Mouse (Mus musculus): ENCODE data around the gene Pinlyp. TPM values are rescaled to one million over a fixed set of nuclear protein-coding genes. Genes with fewer than 3 reads are reported as not detected.

The Pinlyp gene
- total RNA-seq (2015) (not detected in 2 replicates), total RNA-seq (2017) (not detected in 2 replicates)

DNA sequence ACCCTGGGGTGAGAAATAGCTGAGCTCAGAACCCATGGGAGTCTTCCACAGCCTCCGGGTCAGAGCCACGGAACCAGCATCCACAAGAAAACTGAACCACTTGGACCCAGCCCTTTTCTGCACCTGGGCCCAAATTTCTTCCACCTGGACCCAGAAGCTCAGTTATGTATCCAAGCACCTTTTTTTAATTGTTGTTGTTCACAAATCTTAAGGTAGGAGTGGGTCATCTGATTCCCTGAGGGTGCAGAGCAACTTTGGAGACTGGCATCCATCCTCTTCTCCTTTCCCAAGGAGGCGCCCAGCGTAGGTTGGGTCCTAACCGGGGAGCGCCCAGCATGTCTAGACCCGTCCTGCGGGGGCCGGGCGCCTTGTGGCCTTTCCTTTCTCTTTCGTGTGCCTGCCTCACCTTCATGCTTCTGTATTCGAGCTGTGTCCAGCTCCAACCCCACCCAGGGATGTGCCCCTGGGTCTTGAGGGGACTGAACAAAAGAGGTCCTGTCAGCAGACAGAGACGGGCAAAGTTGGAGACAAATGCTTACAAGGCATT lies at the start of gene Pinlyp, which contains the start of gene Xrcc1:
Gene Pinlyp, minus strand, starts transcription at position 51 of the 547 bp plus-strand sequence.
Gene Xrcc1, plus strand, starts transcription at position 222 of the 547 bp plus-strand sequence.
- ATAC-seq (replicated peaks; ENCODE audit: poor library complexity), result 0 out of 2 replicates have a peak, but pooled peaks have one; percentile 1

DNA sequence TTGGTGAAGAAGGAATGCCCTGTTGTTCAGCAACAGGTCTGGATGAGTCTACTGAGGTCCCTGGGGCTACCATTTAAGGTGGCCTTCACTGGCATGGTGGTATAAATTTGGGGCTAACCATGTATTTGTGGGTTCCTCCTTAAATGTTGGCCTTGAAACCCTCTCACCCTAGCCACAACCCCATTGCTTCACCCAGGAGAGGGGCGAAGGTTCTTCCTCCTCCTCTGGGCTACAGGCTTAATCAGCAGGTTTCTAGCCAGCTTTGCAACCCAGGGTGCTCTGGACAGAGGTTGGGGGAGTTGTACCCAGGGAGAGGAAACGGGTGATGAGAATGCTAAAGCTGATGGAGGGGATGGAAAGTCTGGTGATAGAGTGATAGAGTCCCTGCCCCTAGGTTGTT lies 49.5 kb upstream of the Pinlyp start:
- ATAC-seq (replicated peaks; ENCODE audit: poor library complexity), result peak; percentile 61

- no peak for ATAC-seq (replicated peaks; ENCODE audit: poor library complexity)
These were observed 48.4 kb upstream of the Pinlyp start for GRCm38 (mm10) chr7:24594309-24594803.

DNA sequence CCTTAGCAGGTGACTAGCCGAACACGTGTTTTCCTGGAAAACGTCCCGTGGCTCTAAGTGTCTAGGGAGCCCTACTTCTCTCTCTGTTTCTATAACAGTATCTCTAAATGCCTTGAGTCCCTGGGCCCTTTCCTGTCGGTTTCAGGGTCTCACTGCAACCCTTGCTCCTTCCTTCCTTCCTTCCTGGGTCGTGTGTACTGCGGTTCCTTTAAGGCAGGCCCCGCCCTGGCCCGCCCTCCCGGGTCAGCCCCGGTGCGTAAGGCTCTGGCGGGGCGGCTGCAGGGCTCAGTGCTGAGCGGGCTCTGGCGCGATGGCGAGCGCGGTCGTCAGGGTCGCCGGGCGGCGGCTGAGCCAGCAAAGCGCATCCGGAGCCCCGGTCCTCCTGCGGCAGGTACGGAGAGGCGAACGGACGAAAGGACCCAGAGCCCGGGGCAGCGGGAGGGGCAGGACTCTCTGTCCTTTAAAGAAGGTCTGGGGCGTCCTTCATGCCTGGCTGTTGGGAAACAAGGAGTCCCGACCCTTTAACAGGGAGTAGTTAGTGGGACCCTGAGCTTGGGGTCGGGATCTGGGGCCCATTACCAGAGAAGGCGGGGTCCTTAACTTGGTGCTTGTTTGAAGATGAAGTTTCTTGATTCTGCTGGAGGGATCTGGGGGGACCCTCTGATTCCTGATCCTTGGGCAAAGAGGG lies 47.8 kb upstream of the Pinlyp start:
- peak; percentile 70 for ATAC-seq (replicated peaks; ENCODE audit: poor library complexity)

GRCm38 (mm10) chr7:24592781-24593180 lies 46.9 kb upstream of the Pinlyp start:
- ATAC-seq (replicated peaks; ENCODE audit: poor library complexity), result no peak

DNA sequence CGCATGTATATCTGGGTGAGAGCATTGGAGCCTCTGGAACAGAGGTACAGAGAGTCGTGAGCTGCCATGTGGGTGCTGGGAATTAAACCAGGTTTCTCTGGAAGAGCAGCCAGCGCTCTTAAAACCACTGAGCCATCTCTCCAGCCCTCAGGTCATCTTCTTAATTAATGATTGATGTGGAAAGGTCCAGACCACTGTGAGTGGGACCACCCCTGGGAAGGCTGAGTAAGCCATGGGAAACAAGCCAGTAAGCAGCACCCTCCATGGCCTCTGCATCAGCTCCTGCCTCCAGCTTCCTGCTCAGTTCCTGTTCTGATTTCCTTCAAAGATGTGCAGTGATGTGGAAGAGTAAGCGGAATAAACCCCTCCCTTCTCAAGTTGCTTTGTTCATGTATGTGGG lies 46.2 kb upstream of the Pinlyp start:
- ATAC-seq (replicated peaks; ENCODE audit: poor library complexity), result no peak

DNA sequence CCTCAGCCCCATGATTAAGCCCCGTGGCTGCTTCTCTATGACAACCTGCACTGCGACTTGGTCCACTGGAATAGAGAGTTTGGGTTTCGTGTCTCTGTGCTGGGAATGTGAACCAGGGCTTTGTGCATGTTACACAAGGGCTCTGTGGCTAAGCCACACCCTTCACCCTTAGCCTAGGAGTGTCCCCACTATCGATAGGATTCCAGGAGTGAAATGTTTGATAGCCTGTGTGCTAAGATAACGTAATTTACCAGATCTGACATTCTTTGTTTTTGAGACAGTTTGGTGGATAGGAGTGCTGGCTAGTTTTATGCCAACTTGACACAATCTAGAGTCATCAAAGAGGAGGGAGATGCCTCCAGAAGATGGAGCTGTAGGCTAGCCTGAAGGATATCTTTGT lies 45.8 kb upstream of the Pinlyp start:
- peak; percentile 35 for ATAC-seq (replicated peaks; ENCODE audit: poor library complexity)

GRCm38 (mm10) chr7:24588336-24588735 lies 42.4 kb upstream of the Pinlyp start:
- ATAC-seq (replicated peaks; ENCODE audit: poor library complexity), result peak; percentile 37

DNA sequence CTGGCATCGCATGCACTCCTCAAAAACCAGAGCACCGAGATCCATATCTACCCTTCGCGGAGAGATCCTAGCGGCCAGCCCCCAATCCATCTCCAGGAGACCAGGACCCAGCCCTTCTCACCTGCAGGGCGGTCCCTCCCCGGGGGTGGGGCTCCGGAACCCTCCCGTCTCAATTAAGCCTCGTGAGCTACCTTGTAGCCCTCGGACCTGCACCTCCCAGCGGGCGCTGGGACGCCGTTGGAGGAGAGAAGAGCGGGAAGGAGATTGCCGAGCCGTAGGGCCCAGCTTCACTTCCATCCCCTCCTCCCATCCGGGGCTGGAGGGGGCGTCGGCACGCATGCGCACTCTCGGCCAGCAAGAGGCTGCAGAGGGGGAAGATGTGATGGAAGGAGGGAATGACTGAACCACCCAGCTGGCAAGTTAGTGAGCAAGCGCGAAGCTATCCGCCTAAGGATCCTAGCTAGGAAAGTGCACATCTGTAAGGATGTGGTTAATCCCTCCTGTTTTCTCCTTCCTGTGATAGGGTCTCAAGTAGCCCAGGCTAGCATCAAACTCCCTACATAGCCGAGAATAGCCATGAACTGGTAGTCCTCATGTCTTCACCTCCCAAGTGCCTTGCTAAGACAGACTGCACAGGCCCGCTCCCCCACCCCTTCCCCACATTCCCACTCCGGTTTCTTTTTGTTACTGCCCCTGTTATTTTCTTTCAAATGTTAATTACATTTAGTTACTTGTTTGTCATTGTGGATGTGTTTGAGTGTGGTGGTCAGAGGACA lies 41.6 kb upstream of the Pinlyp start, which contains the start of the genes Ethe1 and Zfp575:
Gene Ethe1, plus strand, starts transcription at position 214 of the 776 bp plus-strand sequence.
Gene Zfp575, minus strand, starts transcription at position 312 of the 776 bp plus-strand sequence.
- ATAC-seq (replicated peaks; ENCODE audit: poor library complexity), result peak; percentile 22; the same call in 1 of the 2 replicates

- peak; percentile 78 for ATAC-seq (replicated peaks; ENCODE audit: poor library complexity)
These were observed 40.9 kb upstream of the Pinlyp start for GRCm38 (mm10) chr7:24586828-24587227.

DNA sequence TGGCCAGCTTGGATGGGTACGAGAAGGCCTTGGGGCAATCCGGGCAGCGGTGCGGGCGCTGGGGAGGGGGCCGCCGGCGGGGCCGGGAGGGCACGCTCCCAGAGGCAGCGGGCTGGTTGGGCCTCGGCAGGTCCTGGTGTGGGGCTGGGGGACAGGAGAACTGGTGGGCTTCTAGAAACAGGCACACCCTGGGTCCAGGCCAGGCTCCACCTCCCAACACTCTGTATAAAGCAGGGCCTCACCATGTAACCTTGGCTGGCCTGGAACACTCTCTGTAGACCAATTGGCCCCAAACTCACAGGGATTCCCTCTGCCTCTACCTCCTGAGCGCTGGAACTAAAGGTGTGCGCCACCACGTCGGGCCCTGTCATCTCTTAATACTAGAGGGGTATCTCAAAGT lies 40.1 kb upstream of the Pinlyp start:
- ATAC-seq (replicated peaks; ENCODE audit: poor library complexity), result no peak

- no peak for ATAC-seq (replicated peaks; ENCODE audit: poor library complexity)
These were observed 39.0 kb upstream of the Pinlyp start for GRCm38 (mm10) chr7:24584876-24585275.

- no peak for ATAC-seq (replicated peaks; ENCODE audit: poor library complexity)
These were observed 31.9 kb upstream of the Pinlyp start for GRCm38 (mm10) chr7:24577811-24578210.

- no peak for ATAC-seq (replicated peaks; ENCODE audit: poor library complexity)
These were observed 28.4 kb upstream of the Pinlyp start for GRCm38 (mm10) chr7:24574224-24574796.

DNA sequence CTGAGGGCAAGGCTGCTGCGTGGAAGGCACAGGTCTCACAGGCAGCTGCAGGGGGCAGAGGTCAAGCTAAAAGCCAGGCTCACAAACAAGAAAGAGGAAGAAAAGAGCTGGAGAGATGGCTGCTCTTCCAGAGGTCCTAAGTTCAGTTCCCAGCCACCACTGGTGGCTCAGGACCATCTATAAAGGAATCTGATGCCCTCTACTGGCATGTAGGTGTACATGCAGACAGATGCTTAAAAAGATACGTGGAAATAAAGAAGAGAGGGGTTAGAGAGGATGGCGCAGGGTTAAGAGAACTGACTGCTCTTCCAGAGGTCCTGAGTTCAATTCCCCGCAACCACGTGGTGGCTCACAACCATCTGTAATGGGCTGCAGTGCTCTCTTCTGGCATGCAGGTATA lies 26.5 kb upstream of the Pinlyp start:
- peak; percentile 62 for ATAC-seq (replicated peaks; ENCODE audit: poor library complexity)

DNA sequence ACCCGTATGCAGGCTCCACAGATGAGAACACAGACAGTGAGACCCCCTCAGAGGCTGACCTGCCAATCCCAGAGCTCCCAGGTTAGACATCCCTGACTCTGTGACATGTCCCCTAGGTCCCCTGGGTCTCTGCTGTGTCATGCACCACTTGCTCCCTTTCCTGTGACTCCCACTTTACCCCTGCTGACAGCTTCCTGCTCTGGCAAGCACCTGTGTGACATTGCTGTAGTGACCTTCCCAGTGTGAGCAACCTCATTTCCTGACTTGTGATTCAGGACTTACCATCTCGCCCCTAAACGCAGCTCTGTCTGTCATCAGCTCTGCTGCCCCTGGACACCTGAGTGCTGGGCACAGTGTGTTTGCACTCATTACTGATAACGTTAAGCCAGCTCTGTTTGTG lies 25.2 kb upstream of the Pinlyp start:
- no peak for ATAC-seq (replicated peaks; ENCODE audit: poor library complexity)

DNA sequence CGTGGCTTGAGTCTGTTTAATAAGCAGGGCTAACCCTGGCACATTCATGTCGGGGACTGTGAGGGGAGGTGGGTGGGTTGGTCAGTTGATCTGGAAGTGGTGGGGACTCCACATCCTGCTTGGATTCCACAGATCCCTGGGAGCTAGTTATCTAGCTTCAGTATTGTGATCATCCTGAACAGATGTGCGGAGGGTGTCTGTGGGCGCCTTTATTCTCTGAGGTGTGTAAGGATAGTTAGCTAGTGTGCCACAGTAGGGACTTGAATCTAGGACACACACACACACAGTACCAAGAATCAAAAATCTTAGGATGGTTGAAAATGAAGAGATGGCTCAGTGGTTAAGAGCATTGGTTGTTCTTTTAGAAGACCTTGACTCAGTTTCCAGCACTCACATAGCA lies 22.6 kb upstream of the Pinlyp start:
- ATAC-seq (replicated peaks; ENCODE audit: poor library complexity), result no peak

GRCm38 (mm10) chr7:24566206-24566605 lies 20.3 kb upstream of the Pinlyp start:
- ATAC-seq (replicated peaks; ENCODE audit: poor library complexity), result no peak

DNA sequence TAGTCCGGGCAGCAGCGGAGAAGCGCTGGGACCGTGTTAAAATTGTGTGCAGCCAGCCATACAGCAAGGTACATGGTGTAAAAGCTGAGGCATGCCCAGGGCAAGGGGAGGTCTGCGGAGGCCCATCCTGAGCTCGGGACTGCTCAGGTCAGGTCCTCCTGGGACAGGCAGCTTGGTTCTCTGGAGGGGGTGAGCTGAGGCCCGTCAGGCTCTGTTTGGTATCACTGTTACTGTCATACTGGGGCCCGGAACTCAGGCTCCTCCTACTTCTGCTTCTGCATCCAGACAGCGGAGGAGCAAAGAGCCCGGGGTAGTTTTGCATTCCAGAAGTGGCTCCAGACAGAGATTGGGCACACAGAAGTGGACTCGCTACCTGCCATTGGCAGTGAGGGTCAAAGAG lies 19.7 kb upstream of the Pinlyp start:
- no peak for ATAC-seq (replicated peaks; ENCODE audit: poor library complexity)

DNA sequence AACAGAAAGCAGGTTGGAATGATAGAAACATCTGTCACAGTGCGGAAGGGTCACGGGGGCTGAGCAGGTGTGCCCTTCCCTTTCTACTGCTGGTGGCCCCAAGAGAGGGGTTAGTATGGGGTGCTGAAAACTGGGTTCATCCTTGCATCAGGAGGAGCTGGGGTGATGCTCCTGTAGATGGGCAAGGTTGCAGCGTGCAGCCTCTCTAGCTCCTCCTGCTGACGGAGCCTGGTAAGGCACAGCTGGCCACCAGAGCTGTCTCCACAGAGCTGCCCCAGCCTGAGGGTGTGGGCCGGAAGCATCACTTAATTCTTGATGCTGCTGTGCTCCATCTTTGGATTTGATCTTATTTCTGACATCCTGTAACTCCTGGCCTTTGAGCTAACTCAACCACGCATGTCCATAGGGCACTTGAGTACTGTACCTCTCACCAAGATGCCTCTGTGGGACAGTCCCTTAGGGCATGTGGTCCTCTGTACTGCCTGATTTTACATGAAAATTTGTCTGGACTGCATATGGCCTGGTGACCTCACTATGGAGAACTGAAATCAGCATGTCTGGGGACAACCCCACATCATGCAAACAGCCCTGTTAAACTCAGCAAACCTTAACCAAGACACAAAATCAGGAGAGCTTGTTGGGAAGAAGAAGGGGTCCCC lies 18.8 kb upstream of the Pinlyp start:
- ATAC-seq (replicated peaks; ENCODE audit: poor library complexity), result peak; percentile 99

- ATAC-seq (replicated peaks; ENCODE audit: poor library complexity), result no peak
These were observed 17.9 kb upstream of the Pinlyp start for GRCm38 (mm10) chr7:24563837-24564206.

Data from megakaryocyte progenitor cell, adult 5-6 weeks (primary cell).